Mouse (Mus musculus) hindbrain, embryonic 12.5 days (tissue): Measurements from ENCODE around the gene Gm10153. TPM values are rescaled to one million over a fixed set of nuclear protein-coding genes. Genes with fewer than 3 reads are reported as not detected.
"Not testable (repeated sequence)": the region's sequence is repeated elsewhere in the genome, so short reads cannot be mapped to it uniquely, and the experiment has no call there.

Experiments used
- ATAC-seq: fragments of 200-750 bp; cut with Nextera tagmentation; 2 replicates; pipeline ENCODE4 v1.8.0; 2017; ENCODE audit warnings: moderate TSS enrichment; ENCODE audit not compliant: low FRiP score
- H3K27ac ChIP-seq: fragments of 300-500 bp; sonication (generic); 2 replicates; pipeline ENCODE4 v1.5.1; 2016; ENCODE audit warnings: mild to moderate bottlenecking
- H3K27me3 ChIP-seq: fragments of 300-500 bp; sonication (generic); 2 replicates; pipeline ENCODE4 v1.6.1; 2016; ENCODE audit warnings: mild to moderate bottlenecking
- H3K36me3 ChIP-seq: fragments of 300-500 bp; sonication (generic); 2 replicates; pipeline ENCODE4 v1.6.1; 2016; ENCODE audit warnings: mild to moderate bottlenecking
- H3K4me1 ChIP-seq: fragments of 300-500 bp; sonication (generic); 2 replicates; pipeline ENCODE4 v1.6.1; 2016
- H3K4me2 ChIP-seq: fragments of 300-500 bp; sonication (generic); replicated peaks from 2 replicates; pipeline ENCODE4 v1.6.1; 2016; ENCODE audit warnings: mild to moderate bottlenecking
- H3K4me3 ChIP-seq: fragments of 300-500 bp; sonication (generic); 2 replicates; pipeline ENCODE4 v1.5.1; 2016; ENCODE audit warnings: mild to moderate bottlenecking
- H3K9ac ChIP-seq: fragments of 300-500 bp; sonication (generic); 2 replicates; pipeline ENCODE4 v1.6.1; 2016; ENCODE audit warnings: mild to moderate bottlenecking, moderate library complexity
- H3K9me3 ChIP-seq: fragments of 300-500 bp; sonication (generic); replicated peaks from 2 replicates; pipeline ENCODE4 v1.6.1; 2016; ENCODE audit warnings: mild to moderate bottlenecking
- WGBS: fragments of 180-500 bp; shearing (Covaris S2); methylation state at CpG from one replicate; pipeline ENCODE4 v1.1.7; 2016; 5-methylcytosine and 5-hydroxymethylcytosine counted together
- polyA plus RNA-seq: library from polyadenylated mRNA; unstranded; fragments of >200 nt; fragmentation: Nextera tagmentation; extraction: Ambion mirVana; gene quantifications from 2 replicates; pipeline ENCODE4 v1.2.1, GENCODE M21; 2016

Gene Gm10153
- polyA plus RNA-seq, 1 experiment from 2014 or later, result not detected

GRCm38 (mm10) chr7:142175905-142176304 is 14.3 kb downstream of the Gm10153 start, which contains the start of gene Krtap5-2:
Krtap5-2 (minus strand) TSS chr7:142176005.
- H3K4me3 ChIP-seq, H3K36me3 ChIP-seq, H3K9me3 ChIP-seq, H3K9ac ChIP-seq, H3K4me1 ChIP-seq, H3K4me2 ChIP-seq, H3K27ac ChIP-seq, ATAC-seq, H3K27me3 ChIP-seq: not testable (repeated sequence)

GRCm38 (mm10) chr7:142169836-142170235 is 20.4 kb downstream of the Gm10153 start:
- Histone ChIP-seq H3K9ac (no peak overlapping the region), H3K36me3 (no peaks in the 10 kb centered on the region), H3K9me3 (no peaks in the 10 kb centered on the region), H3K27ac (no peak overlapping the region), H3K27me3 (no peaks in the 10 kb centered on the region), H3K4me2 (no peak overlapping the region), H3K4me1 (no peaks in the 10 kb centered on the region), H3K4me3 (no peak overlapping the region)
- ATAC-seq, result no peak
- WGBS, result 45% methylated on average over 3 of the region's 3 CpGs

- H3K9me3 ChIP-seq, ATAC-seq, H3K4me3 ChIP-seq, H3K27ac ChIP-seq, H3K9ac ChIP-seq, H3K36me3 ChIP-seq, H3K27me3 ChIP-seq, H3K4me1 ChIP-seq, H3K4me2 ChIP-seq: not testable (repeated sequence)
Measured at GRCm38 (mm10) chr7:142165639-142166038, 24.6 kb downstream of the Gm10153 start, which contains the start of gene Gm4553. Gm4553 (minus strand) TSS chr7:142165739.

- H3K27ac ChIP-seq, result no peak overlapping the region
- H3K9ac ChIP-seq, result no peak overlapping the region
- WGBS, result 98% methylated on average over 3 of the region's 3 CpGs
- H3K4me3 ChIP-seq, result no peak overlapping the region
- no peak overlapping the region for H3K4me2 ChIP-seq
- no peaks in the 10 kb centered on the region for H3K36me3 ChIP-seq
- H3K4me1 ChIP-seq, result no peaks in the 10 kb centered on the region
- no peaks in the 10 kb centered on the region for H3K9me3 ChIP-seq
- H3K27me3 ChIP-seq, result no peaks in the 10 kb centered on the region; the same call in 1 of the 2 replicates
- ATAC-seq, result no peak
Measured at GRCm38 (mm10) chr7:142159366-142159765, 30.8 kb downstream of the Gm10153 start.

GRCm38 (mm10) chr7:142157013-142157412 is 33.2 kb downstream of the Gm10153 start, which contains the start of gene Gm29735:
Gm29735 (minus strand) TSS chr7:142157113.
- not testable (repeated sequence) for H3K27me3 ChIP-seq, H3K4me3 ChIP-seq, ATAC-seq, H3K9me3 ChIP-seq, H3K4me1 ChIP-seq, H3K36me3 ChIP-seq, H3K27ac ChIP-seq, H3K4me2 ChIP-seq, H3K9ac ChIP-seq
- WGBS, result 65% methylated on average over 2 of the region's 2 CpGs

- H3K9me3 ChIP-seq, result no peaks in the 10 kb centered on the region
- no peak for ATAC-seq
- H3K4me1 ChIP-seq, result no peaks in the 10 kb centered on the region
- no peak overlapping the region for H3K27ac ChIP-seq
- H3K36me3 ChIP-seq, result no peaks in the 10 kb centered on the region
- WGBS, result 81% methylated on average over 1 of the region's 1 CpGs
- no peaks in the 10 kb centered on the region for H3K27me3 ChIP-seq
- no peak overlapping the region for H3K9ac ChIP-seq
- H3K4me2 ChIP-seq, result no peak overlapping the region
- H3K4me3 ChIP-seq, result no peak overlapping the region
Measured at GRCm38 (mm10) chr7:142155308-142155707, 34.9 kb downstream of the Gm10153 start.

- Histone ChIP-seq H3K9me3 (no peaks in the 10 kb centered on the region), H3K36me3 (no peaks in the 10 kb centered on the region), H3K4me2 (no peak overlapping the region), H3K27me3 (no peaks in the 10 kb centered on the region), H3K9ac (no peak overlapping the region), H3K27ac (no peak overlapping the region), H3K4me3 (no peak overlapping the region), H3K4me1 (no peaks in the 10 kb centered on the region)
- 86% methylated on average over 4 of the region's 4 CpGs for WGBS
- no peak for ATAC-seq
Measured at GRCm38 (mm10) chr7:142152191-142152590, 38.0 kb downstream of the Gm10153 start.

GRCm38 (mm10) chr7:142148633-142149032 is 41.6 kb downstream of the Gm10153 start:
- H3K4me2 ChIP-seq, result no peak overlapping the region
- no peak overlapping the region for H3K27ac ChIP-seq
- no peaks in the 10 kb centered on the region for H3K27me3 ChIP-seq
- H3K36me3 ChIP-seq, result no peaks in the 10 kb centered on the region
- no peak overlapping the region for H3K4me3 ChIP-seq
- no peaks in the 10 kb centered on the region for H3K4me1 ChIP-seq
- no peak overlapping the region for H3K9ac ChIP-seq
- ATAC-seq, result no peak
- H3K9me3 ChIP-seq, result no peaks in the 10 kb centered on the region

GRCm38 (mm10) chr7:142146033-142146432 is 44.2 kb downstream of the Gm10153 start:
- H3K27me3 ChIP-seq, result no peaks in the 10 kb centered on the region
- no peak for ATAC-seq
- H3K4me2 ChIP-seq, result no peak overlapping the region
- no peak overlapping the region for H3K9ac ChIP-seq
- 11% methylated on average over 1 of the region's 1 CpGs for WGBS
- no peaks in the 10 kb centered on the region for H3K36me3 ChIP-seq
- no peaks in the 10 kb centered on the region for H3K9me3 ChIP-seq
- H3K27ac ChIP-seq, result no peak overlapping the region
- no peak overlapping the region for H3K4me3 ChIP-seq
- no peaks in the 10 kb centered on the region for H3K4me1 ChIP-seq

GRCm38 (mm10) chr7:142145413-142145940 is 44.7 kb downstream of the Gm10153 start:
- Histone ChIP-seq H3K9me3 (no peaks in the 10 kb centered on the region), H3K9ac (no peak overlapping the region), H3K27ac (no peak overlapping the region), H3K27me3 (no peaks in the 10 kb centered on the region), H3K36me3 (no peaks in the 10 kb centered on the region), H3K4me2 (no peak overlapping the region), H3K4me1 (no peaks in the 10 kb centered on the region), H3K4me3 (no peak overlapping the region)
- no peak for ATAC-seq
- WGBS, result 53% methylated on average over 4 of the region's 4 CpGs

- Histone ChIP-seq H3K9me3 (no peaks in the 10 kb centered on the region), H3K4me3 (no peak within 1 kb of the TSS), H3K27me3 (no peaks in the 10 kb centered on the region), H3K4me2 (no peak within 1 kb of the TSS), H3K36me3 (no peaks in the 10 kb centered on the region), H3K4me1 (no peaks in the 10 kb centered on the region), H3K9ac (no peak within 1 kb of the TSS), H3K27ac (no peak within 1 kb of the TSS)
- no peak for ATAC-seq
- WGBS, result 75% methylated on average over 1 of the region's 1 CpGs
Measured at GRCm38 (mm10) chr7:142144507-142144906, 45.7 kb downstream of the Gm10153 start, which contains the start of gene Gm45337. Gm45337 (minus strand) TSS chr7:142144607.

- H3K4me1 ChIP-seq, H3K4me2 ChIP-seq, H3K9ac ChIP-seq, H3K36me3 ChIP-seq, H3K4me3 ChIP-seq, ATAC-seq, H3K9me3 ChIP-seq, H3K27ac ChIP-seq, H3K27me3 ChIP-seq: not testable (repeated sequence)
- WGBS, result 50% methylated on average over 1 of the region's 1 CpGs
Measured at GRCm38 (mm10) chr7:142143506-142144010, 46.6 kb downstream of the Gm10153 start.

GRCm38 (mm10) chr7:142140696-142141095 is 49.5 kb downstream of the Gm10153 start:
- Histone ChIP-seq H3K9me3 (no peaks in the 10 kb centered on the region), H3K27ac (no peak overlapping the region), H3K4me3 (no peak overlapping the region), H3K27me3 (no peaks in the 10 kb centered on the region), H3K4me2 (no peak overlapping the region), H3K36me3 (no peaks in the 10 kb centered on the region), H3K9ac (no peak overlapping the region), H3K4me1 (no peaks in the 10 kb centered on the region)
- ATAC-seq, result no peak
- WGBS, result 51% methylated on average over 1 of the region's 1 CpGs
